Mouse (Mus musculus) lung, embryonic 15.5 days (tissue): ENCODE results near the gene Cbx7. TPM values are rescaled to one million over a fixed set of nuclear protein-coding genes. Genes with fewer than 3 reads are reported as not detected.

Experiments
- ATAC-seq: fragments of 200-750 bp; cut with Nextera tagmentation; 2 replicates; pipeline ENCODE4 v1.8.0; 2017; ENCODE audit warnings: moderate number of reproducible peaks, borderline replicate concordance; ENCODE audit not compliant: low FRiP score, low TSS enrichment; ENCODE audit errors: extremely low read depth
- H3K27ac ChIP-seq: fragments of 300-500 bp; sonication (generic); 2 replicates; pipeline ENCODE4 v1.5.1; 2015; ENCODE audit warnings: moderate library complexity, mild to moderate bottlenecking, inconsistent platforms
- H3K27me3 ChIP-seq: fragments of 300-500 bp; sonication (generic); 2 replicates; pipeline ENCODE4 v1.6.1; 2015; ENCODE audit warnings: inconsistent platforms
- H3K36me3 ChIP-seq: fragments of 300-500 bp; sonication (generic); 2 replicates; pipeline ENCODE4 v1.6.1; 2015; ENCODE audit warnings: inconsistent platforms
- H3K4me1 ChIP-seq: fragments of 300-500 bp; sonication (generic); 2 replicates; pipeline ENCODE4 v1.6.1; 2015; ENCODE audit warnings: inconsistent platforms
- H3K4me2 ChIP-seq: fragments of 300-500 bp; sonication (generic); 2 replicates; pipeline ENCODE4 v1.6.1; 2015; ENCODE audit warnings: inconsistent platforms, mild to moderate bottlenecking, moderate library complexity
- H3K4me3 ChIP-seq: fragments of 300-500 bp; sonication (generic); 2 replicates; pipeline ENCODE4 v1.5.1; 2015; ENCODE audit warnings: mild to moderate bottlenecking, inconsistent platforms
- H3K9ac ChIP-seq: fragments of 300-500 bp; sonication (generic); 2 replicates; pipeline ENCODE4 v1.6.1; 2015; ENCODE audit warnings: inconsistent platforms
- H3K9me3 ChIP-seq: fragments of 300-500 bp; sonication (generic); 2 replicates; pipeline ENCODE4 v1.6.1; 2016; ENCODE audit warnings: inconsistent platforms
- WGBS: fragments of 180-500 bp; shearing (Covaris S2); methylation state at CpG from one replicate; pipeline ENCODE4 v1.1.7; 2015; 5-methylcytosine and 5-hydroxymethylcytosine counted together
- polyA plus RNA-seq: library from polyadenylated mRNA; unstranded; fragments of >200 nt; fragmentation: Nextera tagmentation; extraction: Ambion mirVana; gene quantifications from 2 replicates; pipeline ENCODE4 v1.2.1, GENCODE M21; 2015

Cbx7 gene
- polyA plus RNA-seq, 1 experiment from 2014 or later: 2.8 TPM

GRCm38 (mm10) chr15:79961366-79961921 lies 9.5 kb downstream of the Cbx7 start:
- Histone ChIP-seq H3K36me3 (no peaks in the 10 kb centered on the region), H3K9me3 (no peaks in the 10 kb centered on the region), H3K4me1 (no peaks in the 10 kb centered on the region; the same call in 1 of the 2 replicates), H3K4me2 (no peak overlapping the region), H3K27me3 (no peaks in the 10 kb centered on the region), H3K27ac (no peak overlapping the region), H3K4me3 (no peak overlapping the region), H3K9ac (no peak overlapping the region)
- ATAC-seq: no peak
- 58% methylated on average over 9 of the region's 9 CpGs for WGBS

GRCm38 (mm10) chr15:79958418-79958817 lies 12.5 kb downstream of the Cbx7 start:
- Histone ChIP-seq H3K9me3 (no peaks in the 10 kb centered on the region), H3K4me1 (peaks cover 2% of the 10 kb centered on the region; the same call in 1 of the 2 replicates), H3K27me3 (no peaks in the 10 kb centered on the region), H3K4me2 (no peak overlapping the region), H3K4me3 (no peak overlapping the region), H3K27ac (no peak overlapping the region), H3K9ac (no peak overlapping the region), H3K36me3 (no peaks in the 10 kb centered on the region)
- WGBS: 47% methylated on average over 3 of the region's 3 CpGs
- ATAC-seq: no peak

- H3K36me3 ChIP-seq: no peaks in the 10 kb centered on the region
- H3K9ac ChIP-seq: no peak overlapping the region
- peaks cover 21% of the 10 kb centered on the region for H3K4me1 ChIP-seq
- H3K9me3 ChIP-seq: no peaks in the 10 kb centered on the region
- H3K27ac ChIP-seq: peak overlapping the region; percentile 56; the same call in 1 of the 2 replicates
- H3K27me3 ChIP-seq: no peaks in the 10 kb centered on the region
- H3K4me2 ChIP-seq: no peak overlapping the region
- peak; percentile 47 for ATAC-seq
- no peak overlapping the region for H3K4me3 ChIP-seq
- 61% methylated on average over 8 of the region's 8 CpGs for WGBS
These were observed 14.4 kb downstream of the Cbx7 start for GRCm38 (mm10) chr15:79956559-79956958.

- Histone ChIP-seq H3K27me3 (no peaks in the 10 kb centered on the region), H3K4me3 (no peak overlapping the region), H3K27ac (peak overlapping the region; percentile 76), H3K4me1 (peaks cover 43% of the 10 kb centered on the region), H3K9me3 (no peaks in the 10 kb centered on the region), H3K36me3 (no peaks in the 10 kb centered on the region), H3K9ac (no peak overlapping the region), H3K4me2 (no peak overlapping the region)
- 70% methylated on average over 7 of the region's 7 CpGs for WGBS
- ATAC-seq: no peak
These were observed 17.4 kb downstream of the Cbx7 start for GRCm38 (mm10) chr15:79953470-79953869.

DNA sequence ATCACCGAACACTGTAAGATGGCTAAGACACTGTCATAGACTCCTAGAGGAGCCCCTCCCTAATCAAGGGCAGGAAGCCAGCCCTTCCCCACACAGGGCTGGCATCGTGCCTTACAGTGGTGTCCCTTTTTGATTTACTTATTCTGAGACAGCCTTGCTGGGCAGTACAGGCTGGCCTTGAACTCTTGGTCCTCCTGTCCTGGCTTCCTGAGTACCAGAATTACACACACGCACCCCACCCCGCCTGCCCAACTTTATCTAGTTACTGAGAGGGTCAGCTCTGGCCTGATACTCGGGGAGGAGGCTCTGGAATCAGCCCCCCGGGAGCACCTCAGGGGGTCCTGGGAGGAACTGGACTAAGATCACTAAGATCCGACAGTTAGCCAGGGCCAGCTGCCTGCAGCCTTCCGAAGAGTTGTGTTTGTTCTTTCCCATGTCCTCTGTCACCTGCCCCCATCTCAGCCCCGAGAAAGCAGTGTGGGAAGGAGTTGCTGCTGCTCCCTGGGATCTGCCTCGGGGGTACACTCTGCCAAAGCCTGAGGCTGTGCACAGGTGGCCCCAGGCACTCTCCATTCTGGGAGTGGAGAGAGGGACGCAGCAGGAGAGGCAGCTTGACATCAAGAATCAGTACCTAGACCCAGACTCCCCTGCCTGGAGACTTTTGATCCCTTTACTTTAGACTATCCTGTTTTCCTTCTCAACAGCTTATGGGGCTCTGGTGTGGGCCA lies 18.3 kb downstream of the Cbx7 start:
- Histone ChIP-seq H3K4me2 (0 out of 2 replicates have a peak overlapping the region, but pooled peaks have one; percentile 54), H3K4me1 (peaks cover 43% of the 10 kb centered on the region), H3K36me3 (no peaks in the 10 kb centered on the region), H3K4me3 (no peak overlapping the region), H3K27ac (peak overlapping the region; percentile 76), H3K9ac (0 out of 2 replicates have a peak overlapping the region, but pooled peaks have one; percentile 3), H3K27me3 (no peaks in the 10 kb centered on the region), H3K9me3 (no peaks in the 10 kb centered on the region)
- peak; percentile 33; the same call in 1 of the 2 replicates for ATAC-seq
- WGBS: 25% methylated on average over 11 of the region's 11 CpGs

- Histone ChIP-seq H3K9ac (no peak overlapping the region), H3K4me2 (peak overlapping the region; percentile 54), H3K9me3 (no peaks in the 10 kb centered on the region), H3K4me3 (no peak overlapping the region), H3K4me1 (peaks cover 43% of the 10 kb centered on the region), H3K27ac (peak overlapping the region; percentile 76), H3K36me3 (no peaks in the 10 kb centered on the region), H3K27me3 (no peaks in the 10 kb centered on the region)
- 17% methylated on average over 14 of the region's 14 CpGs for WGBS
- ATAC-seq: peak; percentile 53; the same call in 1 of the 2 replicates
These were observed 19.0 kb downstream of the Cbx7 start for GRCm38 (mm10) chr15:79951730-79952503.

DNA sequence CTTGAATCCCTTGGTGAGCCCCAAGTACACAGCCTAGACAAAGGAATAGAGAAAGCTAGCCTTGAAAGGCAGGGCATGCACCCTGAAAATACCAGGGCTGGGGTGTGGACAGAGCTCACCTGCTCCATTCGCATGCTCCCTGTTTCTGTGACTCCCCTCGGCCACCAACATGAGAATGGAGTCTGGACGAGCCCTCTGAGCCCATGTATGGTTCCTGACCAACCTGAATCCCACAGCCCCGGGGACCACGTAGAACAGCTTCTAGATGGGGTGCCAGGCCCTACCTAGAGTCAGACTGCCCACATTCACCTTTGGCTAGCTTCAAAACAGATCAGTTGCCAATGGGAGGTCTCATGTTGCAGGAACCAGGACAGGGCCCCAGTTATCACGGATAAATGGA lies 19.7 kb downstream of the Cbx7 start:
- Histone ChIP-seq H3K9ac (no peak overlapping the region), H3K9me3 (no peaks in the 10 kb centered on the region), H3K27me3 (no peaks in the 10 kb centered on the region), H3K27ac (peak overlapping the region; percentile 76), H3K4me1 (peaks cover 43% of the 10 kb centered on the region), H3K4me3 (no peak overlapping the region), H3K36me3 (no peaks in the 10 kb centered on the region), H3K4me2 (peak overlapping the region; percentile 54; the same call in 1 of the 2 replicates)
- ATAC-seq: no peak
- 63% methylated on average over 6 of the region's 6 CpGs for WGBS

DNA sequence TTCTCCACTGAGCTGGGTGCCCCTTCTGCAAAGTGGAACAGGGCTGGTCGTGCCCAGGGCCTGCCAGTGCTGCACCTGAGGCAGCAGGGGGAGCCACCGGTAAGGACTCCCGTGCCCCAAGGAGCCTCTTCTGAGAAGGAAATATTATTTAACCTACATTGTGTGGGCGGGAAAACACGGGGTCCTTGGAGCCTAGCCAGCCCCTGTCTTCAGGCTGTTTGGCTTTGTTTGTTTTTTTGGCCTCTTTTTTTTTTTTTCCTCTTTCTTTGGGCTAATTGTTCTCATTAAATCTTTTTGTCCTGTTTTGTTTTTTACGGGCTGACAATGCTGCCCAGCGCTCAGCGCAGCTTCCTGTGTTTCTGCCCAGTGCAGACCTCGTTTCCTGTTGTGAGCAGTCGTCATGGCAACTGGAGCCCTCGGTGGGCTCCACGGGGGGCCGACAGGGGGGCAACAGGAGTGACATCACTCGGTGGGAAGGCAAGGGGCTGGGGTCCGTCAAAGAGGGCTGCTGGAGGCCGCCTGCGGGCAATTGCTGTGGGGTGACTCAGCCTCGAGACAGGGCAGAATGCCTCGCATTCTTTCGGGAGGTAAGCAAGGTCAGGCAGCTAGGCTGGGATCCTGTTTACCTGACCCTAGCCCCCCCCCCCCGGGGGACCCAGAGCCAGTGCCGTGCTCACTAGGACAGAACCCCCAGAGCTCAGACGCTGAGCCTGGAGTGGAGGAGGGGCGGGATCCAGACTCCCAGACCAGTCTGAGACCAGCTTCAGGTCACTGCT lies 20.5 kb downstream of the Cbx7 start:
- peak; percentile 52; the same call in 1 of the 2 replicates for ATAC-seq
- Histone ChIP-seq H3K4me2 (peak overlapping the region; percentile 54), H3K4me1 (peaks cover 43% of the 10 kb centered on the region), H3K4me3 (peak overlapping the region; percentile 11), H3K36me3 (no peaks in the 10 kb centered on the region), H3K27ac (peak overlapping the region; percentile 76), H3K9me3 (no peaks in the 10 kb centered on the region), H3K27me3 (no peaks in the 10 kb centered on the region), H3K9ac (no peak overlapping the region)
- 3% methylated on average over 23 of the region's 24 CpGs for WGBS

- no peak overlapping the region for H3K4me3 ChIP-seq
- no peaks in the 10 kb centered on the region for H3K36me3 ChIP-seq
- no peak overlapping the region for H3K4me2 ChIP-seq
- no peaks in the 10 kb centered on the region for H3K9me3 ChIP-seq
- peaks cover 33% of the 10 kb centered on the region for H3K4me1 ChIP-seq
- 47% methylated on average over 6 of the region's 6 CpGs for WGBS
- H3K9ac ChIP-seq: no peak overlapping the region
- no peaks in the 10 kb centered on the region for H3K27me3 ChIP-seq
- no peak for ATAC-seq
- no peak overlapping the region for H3K27ac ChIP-seq
These were observed 23.2 kb downstream of the Cbx7 start for GRCm38 (mm10) chr15:79947681-79948080.

- Histone ChIP-seq H3K4me2 (no peak overlapping the region), H3K27ac (no peak overlapping the region), H3K4me1 (peaks cover 24% of the 10 kb centered on the region), H3K9me3 (no peaks in the 10 kb centered on the region), H3K27me3 (no peaks in the 10 kb centered on the region), H3K4me3 (no peak overlapping the region), H3K36me3 (no peaks in the 10 kb centered on the region), H3K9ac (no peak overlapping the region)
- ATAC-seq: no peak
- WGBS: 57% methylated on average over 9 of the region's 9 CpGs
These were observed 24.1 kb downstream of the Cbx7 start for GRCm38 (mm10) chr15:79946790-79947189.

DNA sequence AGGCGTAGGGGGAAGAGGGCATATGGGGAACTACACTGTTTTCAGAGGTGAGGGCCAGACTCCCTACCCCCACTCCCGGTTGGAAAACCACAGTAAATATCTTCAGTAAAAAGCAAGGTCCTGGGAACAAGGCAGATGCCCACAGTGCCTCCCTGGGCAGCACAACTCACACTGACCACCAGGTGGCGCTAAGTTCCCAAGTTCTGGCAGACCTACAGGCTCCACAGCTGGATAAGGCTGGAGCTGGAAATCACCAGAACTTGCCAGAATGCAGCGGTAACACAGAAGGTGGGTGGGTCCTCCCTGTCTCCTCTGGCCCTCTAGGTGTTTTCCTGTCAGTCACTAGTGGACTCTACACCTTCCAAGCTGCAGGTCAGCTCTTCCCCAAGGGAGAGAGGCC lies 24.9 kb downstream of the Cbx7 start:
- no peaks in the 10 kb centered on the region for H3K27me3 ChIP-seq
- peaks cover 17% of the 10 kb centered on the region for H3K4me1 ChIP-seq
- no peak overlapping the region for H3K27ac ChIP-seq
- H3K9ac ChIP-seq: no peak overlapping the region
- no peak overlapping the region for H3K4me3 ChIP-seq
- no peaks in the 10 kb centered on the region for H3K36me3 ChIP-seq
- 9% methylated on average over 4 of the region's 4 CpGs for WGBS
- H3K4me2 ChIP-seq: no peak overlapping the region
- no peaks in the 10 kb centered on the region for H3K9me3 ChIP-seq
- ATAC-seq: peak; percentile 52
